ENCODE assay signal across 8 mouse cellular contexts in genomic region chr2:170343819-170344317, GRCm38 (mm10).
DNase-seq lines count a peak whose midpoint lies in the region; ATAC-seq and TF ChIP-seq lines count a peak whose summit lies in the region.

No protein-coding gene starts in this region.

- no peaks in the 10 kb centered on the region for H3K36me3 ChIP-seq in kidney, postnatal 0 days (ENCODE audit: insufficient read depth, low read length)
- no peaks in the 10 kb centered on the region for H3K36me3 ChIP-seq in embryonic facial prominence, embryonic 14.5 days (ENCODE audit: control insufficient read depth, insufficient read depth, low read length)
- no peaks in the 10 kb centered on the region for H3K36me3 ChIP-seq in liver, embryonic 11.5 days (ENCODE audit: control insufficient read depth, insufficient read depth, low read length)
- H3K36me3 ChIP-seq in stomach, embryonic 15.5 days: no peaks in the 10 kb centered on the region

- no peaks in the 10 kb centered on the region for H3K27me3 ChIP-seq in kidney, postnatal 0 days (ENCODE audit: insufficient read depth, low read length)
- no peaks in the 10 kb centered on the region for H3K27me3 ChIP-seq in embryonic facial prominence, embryonic 14.5 days (replicated peaks; ENCODE audit: control insufficient read depth, insufficient read depth, low read length)
- H3K27me3 ChIP-seq in liver, embryonic 11.5 days (replicated peaks; ENCODE audit: control insufficient read depth, insufficient read depth, low read length): no peaks in the 10 kb centered on the region
- no peaks in the 10 kb centered on the region for H3K27me3 ChIP-seq in stomach, embryonic 15.5 days (replicated peaks)

- H3K4me3 ChIP-seq in kidney, postnatal 0 days (replicated peaks; ENCODE audit: low read depth, low read length): no peak overlapping the region
- H3K4me3 ChIP-seq in embryonic facial prominence, embryonic 14.5 days (ENCODE audit: low read depth, low read length): no peak overlapping the region
- no peak overlapping the region for H3K4me3 ChIP-seq in liver, embryonic 11.5 days (ENCODE audit: low read depth, low read length)
- H3K4me3 ChIP-seq in stomach, embryonic 15.5 days (replicated peaks): no peak overlapping the region

- peak overlapping the region; percentile 93 for H3K27ac ChIP-seq in kidney, postnatal 0 days
- H3K27ac ChIP-seq in embryonic facial prominence, embryonic 14.5 days (replicated peaks; ENCODE audit: low read depth, low read length): peak overlapping the region; percentile 83
- H3K27ac ChIP-seq in liver, embryonic 11.5 days (ENCODE audit: low read depth, low read length): peak overlapping the region; percentile 70; the same call in 1 of the 2 replicates
- H3K27ac ChIP-seq in stomach, embryonic 15.5 days: peak overlapping the region; percentile 87

- H3K9me3 ChIP-seq in kidney, postnatal 0 days (replicated peaks; ENCODE audit: low read length): no peaks in the 10 kb centered on the region
- no peaks in the 10 kb centered on the region for H3K9me3 ChIP-seq in embryonic facial prominence, embryonic 14.5 days (ENCODE audit: control insufficient read depth, low read length)
- no peaks in the 10 kb centered on the region for H3K9me3 ChIP-seq in liver, embryonic 11.5 days (ENCODE audit: control insufficient read depth, low read length)
- no peaks in the 10 kb centered on the region for H3K9me3 ChIP-seq in stomach, embryonic 15.5 days

- no peak for ATAC-seq in kidney, postnatal 0 days (replicated peaks; ENCODE audit: low FRiP score, low read depth)
- peak; percentile 39; the same call in 1 of the 2 replicates for ATAC-seq in embryonic facial prominence, embryonic 14.5 days (ENCODE audit: low read depth)
- no peak; the same call in 1 of the 2 replicates for ATAC-seq in liver, embryonic 11.5 days (replicated peaks; ENCODE audit: low FRiP score)
- peak; percentile 74 for ATAC-seq in stomach, embryonic 15.5 days (ENCODE audit: insufficient read depth, low FRiP score, low read depth)

- H3K4me1 ChIP-seq in kidney, postnatal 0 days (replicated peaks; ENCODE audit: insufficient read depth, low read length): peaks cover 26% of the 10 kb centered on the region
- H3K4me1 ChIP-seq in embryonic facial prominence, embryonic 14.5 days (ENCODE audit: control insufficient read depth, insufficient read depth, low read length): peaks cover 27% of the 10 kb centered on the region
- H3K4me1 ChIP-seq in liver, embryonic 11.5 days (replicated peaks; ENCODE audit: control insufficient read depth, insufficient read depth, low read length): peaks cover 20% of the 10 kb centered on the region
- H3K4me1 ChIP-seq in stomach, embryonic 15.5 days: peaks cover 24% of the 10 kb centered on the region

- WGBS in kidney, postnatal 0 days: 24% methylated on average over 10 of the region's 10 CpGs
- WGBS in embryonic facial prominence, embryonic 14.5 days: 14% methylated on average over 10 of the region's 10 CpGs
- 44% methylated on average over 10 of the region's 10 CpGs for WGBS in liver, embryonic 11.5 days
- 18% methylated on average over 10 of the region's 10 CpGs for WGBS in stomach, embryonic 15.5 days

- peak; percentile 46 for DNase-seq in kidney, postnatal 0 days (ENCODE audit: low spot score)
- no peak for DNase-seq in kidney, postnatal 10 days
- DNase-seq in embryonic facial prominence, embryonic 14.5 days (ENCODE audit: low spot score): peak; percentile 78
- DNase-seq in liver, embryonic 11.5 days (ENCODE audit: low spot score): no peak
- no peak for DNase-seq in ovary, postnatal 10 days (ENCODE audit: low spot score)
- DNase-seq in Muller cell, postnatal 12 days (ENCODE audit: inconsistent ontology term): no peak
- DNase-seq in right cerebral cortex, postnatal 14 days: no peak

- H3K9ac ChIP-seq in kidney, postnatal 0 days (ENCODE audit: low read depth, low read length): peak overlapping the region; percentile 40; the same call in 1 of the 2 replicates
- no peak overlapping the region; the same call in 1 of the 2 replicates for H3K9ac ChIP-seq in embryonic facial prominence, embryonic 14.5 days (ENCODE audit: low read depth, low read length)
- no peak overlapping the region; the same call in 1 of the 2 replicates for H3K9ac ChIP-seq in liver, embryonic 11.5 days (ENCODE audit: low read depth, low read length)
- H3K9ac ChIP-seq in stomach, embryonic 15.5 days: no peak overlapping the region

- TF ChIP-seq CTCF in kidney, postnatal 0 days (IDR thresholded peaks at IDR 0.05; ENCODE audit: low read depth): no peak

- H3K4me2 ChIP-seq in kidney, postnatal 0 days (ENCODE audit: low read length): no peak overlapping the region
- peak overlapping the region; percentile 29 for H3K4me2 ChIP-seq in embryonic facial prominence, embryonic 14.5 days (ENCODE audit: low read depth, low read length)
- peak overlapping the region; percentile 13; the same call in 1 of the 2 replicates for H3K4me2 ChIP-seq in liver, embryonic 11.5 days
- H3K4me2 ChIP-seq in stomach, embryonic 15.5 days: peak overlapping the region; percentile 24

Comparison
In these comparisons a context has a peak if more than half of its experiments do, and no peak if none do; other contexts are left out.
1. DNase-seq: peak in kidney, postnatal 0 days (single experiment) and embryonic facial prominence, embryonic 14.5 days (single experiment); none in kidney, postnatal 10 days (single experiment), liver, embryonic 11.5 days (single experiment), ovary, postnatal 10 days (single experiment), Muller cell, postnatal 12 days (single experiment) and right cerebral cortex, postnatal 14 days (single experiment).
2. ATAC-seq: peak in embryonic facial prominence, embryonic 14.5 days (single experiment) and stomach, embryonic 15.5 days (single experiment); none in kidney, postnatal 0 days (single experiment) and liver, embryonic 11.5 days (single experiment).
3. Peak in every context shown above with its lines, with median percentiles within 50 percentile points of each other: H3K27ac ChIP-seq.